In genomic region chr4:44022766-44023165, GRCm38 (mm10) we compare ENCODE assay signal across 21 mouse cellular contexts. TPM values are rescaled to one million over a fixed set of nuclear protein-coding genes. Genes with fewer than 3 reads are reported as not detected.
DNase-seq lines count a peak whose midpoint lies in the region; TF ChIP-seq lines count a peak whose summit lies in the region.
"Had no signal": no experiment of that assay in that cellular context is flagged by ENCODE, and none has a peak within 500 bp of the region (broad histone marks: within the 10 kb centered on the region; RNA-seq: fewer than 3 reads in every experiment).

No protein-coding gene starts in this region.

- intact Hi-C loops in left cerebral cortex, adult 2 months (cut with DNase I) = no loop called here

- no peak overlapping the region for H3K27ac ChIP-seq in left cerebral cortex, adult 2 months
- H3K27ac ChIP-seq: embryonic facial prominence, embryonic 15.5 days; gastrocnemius, adult 2 months; heart, embryonic 15.5 days; kidney, embryonic 15.5 days; limb, embryonic 13.5 days; liver, embryonic 14.5 days; midbrain, embryonic 15.5 days had no signal

- TF ChIP-seq CTCF in left cerebral cortex, adult 2 months (IDR thresholded peaks at IDR 0.05) = no peak

- DNase-seq in cerebellum, adult 9-11 months = peak; percentile 1
- no peak for DNase-seq in cerebellum, adult 9-10 months
- DNase-seq in left cerebral cortex, adult 2 months (ENCODE audit: extremely low spot score in 1 of 2, low spot score in 2 of 2) = peak; percentile 5 to 6
- DNase-seq in left cerebral cortex, adult 18-20 months (ENCODE audit: low spot score in 2 of 2) = no peak
- peak; percentile 24 for DNase-seq in thymus, postnatal 25 days
- DNase-seq in thymus, adult 18-20 months = no peak
- DNase-seq in thymus, postnatal 4 days = peak; percentile 30
- DNase-seq: cerebellum, postnatal 10 days; gastrocnemius, adult 2 months had no signal

- no peak overlapping the region for H3K4me3 ChIP-seq in left cerebral cortex, adult 2 months
- H3K4me3 ChIP-seq: embryonic facial prominence, embryonic 15.5 days; gastrocnemius, adult 2 months; heart, embryonic 15.5 days; kidney, embryonic 15.5 days; limb, embryonic 13.5 days; midbrain, embryonic 15.5 days; myocyte had no signal

RNA-seq across cellular contexts. Expression of gene Clta, which starts 18.5 kb away (rescaled TPM):
- 100 to 1,000 TPM; 269 to 274 TPM for total RNA-seq in left cerebral cortex, adult 2 months (2021)
- total RNA-seq in left cerebral cortex, adult 18-20 months (2021) = 100 to 1,000 TPM; 291 to 294 TPM

RNA-seq across cellular contexts. Expression of gene Ccin, which starts 39.5 kb away (rescaled TPM):
- not detected for total RNA-seq in left cerebral cortex, adult 2 months (2021)
- total RNA-seq in left cerebral cortex, adult 18-20 months (2021) = not detected
- total RNA-seq: G1E; gastrocnemius, adult 2 months; hematopoietic stem cell, adult 5-6 weeks; layer of hippocampus, postnatal 10 days; left cerebral cortex, postnatal 10 days; megakaryocyte-erythroid progenitor cell, adult 5-6 weeks had no signal

Comparison
In these comparisons a context has a peak if more than half of its experiments do, and no peak if none do; other contexts are left out.
1. DNase-seq: peak in cerebellum, adult 9-11 months (single experiment), left cerebral cortex, adult 2 months (2 of 2), thymus, postnatal 25 days (single experiment) and thymus, postnatal 4 days (single experiment); none in cerebellum, adult 9-10 months (single experiment), left cerebral cortex, adult 18-20 months (0 of 2) and thymus, adult 18-20 months (0 of 2).